ENCODE assay signal across 19 mouse cellular contexts in the genomic region with DNA sequence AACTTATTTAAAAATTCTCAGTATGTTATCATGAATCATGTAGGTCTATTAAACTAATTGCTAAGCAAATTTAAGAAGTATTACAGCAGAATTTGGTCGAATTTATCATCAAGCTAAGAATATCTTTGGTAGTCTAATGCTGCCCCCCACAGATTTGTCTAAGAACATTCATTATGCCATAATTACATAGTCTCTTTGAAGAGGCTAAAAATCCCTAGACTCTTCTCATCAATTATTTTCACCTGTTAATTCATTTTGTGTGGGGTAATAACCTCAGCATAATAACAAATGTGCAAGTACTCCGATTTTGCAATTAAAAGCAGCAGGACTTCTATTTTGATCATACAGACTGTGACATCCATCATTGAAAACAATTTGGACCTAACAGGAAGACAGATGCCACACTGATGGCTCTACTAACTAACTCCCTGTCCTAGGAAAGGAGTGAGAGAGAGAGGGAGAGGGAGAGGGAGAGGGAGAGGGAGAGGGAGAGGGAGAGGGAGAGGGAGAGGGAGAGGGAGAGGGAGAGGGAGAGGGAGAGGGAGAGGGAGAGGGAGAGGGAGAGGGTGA.
DNase-seq lines count a peak whose midpoint lies in the region; ATAC-seq and TF ChIP-seq lines count a peak whose summit lies in the region.
"Had no signal": no experiment of that assay in that cellular context is flagged by ENCODE, and none has a peak within 500 bp of the region (broad histone marks: within the 10 kb centered on the region; RNA-seq: fewer than 3 reads in every experiment).

No protein-coding gene starts in this region.

- no peaks in the 10 kb centered on the region for H3K27me3 ChIP-seq in neural tube, embryonic 14.5 days (ENCODE audit: control insufficient read depth, insufficient read depth, low read length)
- no peaks in the 10 kb centered on the region for H3K27me3 ChIP-seq in neural tube, embryonic 15.5 days (replicated peaks)
- H3K27me3 ChIP-seq in hindbrain, postnatal 0 days (ENCODE audit: insufficient read depth, low read length), result no peaks in the 10 kb centered on the region
- H3K27me3 ChIP-seq: embryonic facial prominence, embryonic 12.5 days; intestine, embryonic 15.5 days; midbrain, embryonic 12.5 days; neural tube, embryonic 12.5 days had no signal

- DNase-seq in gastrocnemius, adult 2 months, result no peak
- no peak for DNase-seq in gastrocnemius, postnatal 10 days
- DNase-seq in hindbrain, postnatal 0 days (ENCODE audit: low spot score), result peak; percentile 39
- DNase-seq in urinary bladder, postnatal 14 days (ENCODE audit: low spot score), result no peak
- DNase-seq in cerebellum, adult 8-10 months, result no peak
- DNase-seq: adrenal gland, postnatal 36 days; B cell, adult 2 months; cerebellum, adult 11 months; cerebellum, postnatal 36 days; gastrocnemius, postnatal 25 days; heart, postnatal 14 days; lung, postnatal 36 days had no signal

- no peaks in the 10 kb centered on the region for H3K4me1 ChIP-seq in neural tube, embryonic 14.5 days (ENCODE audit: control insufficient read depth, insufficient read depth, low read length)
- H3K4me1 ChIP-seq in neural tube, embryonic 15.5 days, result 0 out of 2 replicates have a peak, but pooled peaks cover 7% of the 10 kb centered on the region
- no peaks in the 10 kb centered on the region for H3K4me1 ChIP-seq in hindbrain, postnatal 0 days (ENCODE audit: insufficient read depth, low read length)
- H3K4me1 ChIP-seq: heart, embryonic 10.5 days; intestine, embryonic 15.5 days; midbrain, embryonic 12.5 days; neural tube, embryonic 12.5 days had no signal

- ATAC-seq in neural tube, embryonic 14.5 days (ENCODE audit: low read depth), result peak; percentile 19; the same call in 1 of the 2 replicates
- ATAC-seq in neural tube, embryonic 15.5 days (ENCODE audit: low FRiP score), result no peak
- no peak for ATAC-seq in hindbrain, postnatal 0 days
- ATAC-seq: intestine, embryonic 15.5 days had no signal

- H3K9ac ChIP-seq in neural tube, embryonic 14.5 days (replicated peaks; ENCODE audit: low read depth, low read length), result no peak overlapping the region
- H3K9ac ChIP-seq in neural tube, embryonic 15.5 days (replicated peaks), result no peak overlapping the region
- no peak overlapping the region for H3K9ac ChIP-seq in hindbrain, postnatal 0 days (replicated peaks; ENCODE audit: low read length)
- H3K9ac ChIP-seq: embryonic facial prominence, embryonic 12.5 days; intestine, embryonic 15.5 days; midbrain, embryonic 12.5 days; neural tube, embryonic 12.5 days had no signal

- intact Hi-C loops in gastrocnemius, adult 2 months (cut with DNase I), result no loop called here

- no peak overlapping the region for H3K4me2 ChIP-seq in neural tube, embryonic 14.5 days (ENCODE audit: low read depth, low read length)
- no peak overlapping the region for H3K4me2 ChIP-seq in neural tube, embryonic 15.5 days
- H3K4me2 ChIP-seq in hindbrain, postnatal 0 days (ENCODE audit: low read depth, low read length), result no peak overlapping the region
- H3K4me2 ChIP-seq: embryonic facial prominence, embryonic 12.5 days; intestine, embryonic 15.5 days; midbrain, embryonic 12.5 days; neural tube, embryonic 12.5 days had no signal

- no peaks in the 10 kb centered on the region for H3K36me3 ChIP-seq in neural tube, embryonic 14.5 days (ENCODE audit: control insufficient read depth, insufficient read depth, low read length)
- H3K36me3 ChIP-seq in neural tube, embryonic 15.5 days, result no peaks in the 10 kb centered on the region
- H3K36me3 ChIP-seq in hindbrain, postnatal 0 days (ENCODE audit: insufficient read depth, low read length), result no peaks in the 10 kb centered on the region
- H3K36me3 ChIP-seq: embryonic facial prominence, embryonic 12.5 days; heart, embryonic 10.5 days; intestine, embryonic 15.5 days; midbrain, embryonic 12.5 days; neural tube, embryonic 12.5 days had no signal

- no peak overlapping the region for H3K27ac ChIP-seq in gastrocnemius, adult 2 months
- H3K27ac ChIP-seq in neural tube, embryonic 14.5 days (ENCODE audit: low read depth, low read length), result no peak overlapping the region
- no peak overlapping the region for H3K27ac ChIP-seq in neural tube, embryonic 15.5 days (replicated peaks)
- H3K27ac ChIP-seq in hindbrain, postnatal 0 days, result no peak overlapping the region
- H3K27ac ChIP-seq: embryonic facial prominence, embryonic 12.5 days; heart, embryonic 10.5 days; intestine, embryonic 15.5 days; midbrain, embryonic 12.5 days; neural tube, embryonic 12.5 days had no signal

- H3K4me3 ChIP-seq in gastrocnemius, adult 2 months, result no peak overlapping the region
- H3K4me3 ChIP-seq in neural tube, embryonic 14.5 days (ENCODE audit: low read depth, low read length), result no peak overlapping the region
- no peak overlapping the region for H3K4me3 ChIP-seq in neural tube, embryonic 15.5 days (replicated peaks)
- no peak overlapping the region for H3K4me3 ChIP-seq in hindbrain, postnatal 0 days (ENCODE audit: low read length)
- H3K4me3 ChIP-seq: embryonic facial prominence, embryonic 12.5 days; heart, embryonic 10.5 days; intestine, embryonic 15.5 days; midbrain, embryonic 12.5 days; neural tube, embryonic 12.5 days had no signal

- WGBS in neural tube, embryonic 14.5 days, result 38% methylated on average over 2 of the region's 2 CpGs
- 37% methylated on average over 2 of the region's 2 CpGs for WGBS in neural tube, embryonic 15.5 days
- WGBS in hindbrain, postnatal 0 days, result 29% methylated on average over 2 of the region's 2 CpGs

- 0 out of 2 replicates have a peak, but pooled peaks have one; percentile 5 for TF ChIP-seq CTCF in gastrocnemius, adult 2 months (IDR thresholded peaks at IDR 0.05)
- TF ChIP-seq CTCF in hindbrain, postnatal 0 days (IDR thresholded peaks at IDR 0.05; ENCODE audit: low read depth), result peak; percentile 33

- H3K9me3 ChIP-seq in neural tube, embryonic 14.5 days (ENCODE audit: control insufficient read depth, low read length), result no peaks in the 10 kb centered on the region
- H3K9me3 ChIP-seq in neural tube, embryonic 15.5 days (replicated peaks), result no peaks in the 10 kb centered on the region
- no peaks in the 10 kb centered on the region for H3K9me3 ChIP-seq in hindbrain, postnatal 0 days (ENCODE audit: low read length)
- H3K9me3 ChIP-seq: embryonic facial prominence, embryonic 12.5 days; heart, embryonic 10.5 days; intestine, embryonic 15.5 days; midbrain, embryonic 12.5 days; neural tube, embryonic 12.5 days had no signal
